Mouse (Mus musculus): ENCODE data around the gene Fam174b. TPM values are rescaled to one million over a fixed set of nuclear protein-coding genes. Genes with fewer than 3 reads are reported as not detected.

The Fam174b gene
- polyA plus RNA-seq, 1 experiment from 2014 or later = 25.7 TPM

DNA sequence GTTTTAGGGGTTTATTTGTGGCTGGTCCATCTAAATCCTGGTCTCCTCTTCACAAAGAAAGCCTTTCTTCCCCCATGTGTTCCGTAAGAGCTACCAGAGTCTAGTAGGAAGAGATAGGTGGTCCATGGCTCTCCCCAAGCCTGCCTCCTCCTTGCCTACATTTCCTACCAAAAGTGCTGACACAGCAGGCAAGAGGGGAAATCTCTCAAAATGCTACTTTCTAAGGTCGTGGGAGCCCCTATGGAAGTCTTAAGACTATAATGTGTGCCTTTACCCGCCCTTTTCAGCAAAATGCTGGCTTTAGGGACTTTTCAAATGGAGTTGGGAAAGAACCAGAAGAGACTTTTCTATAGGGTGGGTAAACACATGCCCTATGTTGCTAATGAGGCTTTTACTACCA lies 37.7 kb downstream of the Fam174b start:
- ATAC-seq (ENCODE audit: insufficient number of reproducible peaks, low FRiP score, low TSS enrichment, low read depth) = no peak
- Histone ChIP-seq H3K27me3 (ENCODE audit: control insufficient read depth, insufficient read depth, low read length) (no peaks in the 10 kb centered on the region), H3K4me3 (ENCODE audit: low read depth, low read length) (no peak overlapping the region), H3K9ac (ENCODE audit: low read length) (no peak overlapping the region), H3K4me2 (ENCODE audit: low read depth, severe bottlenecking) (no peak overlapping the region), H3K36me3 (ENCODE audit: control insufficient read depth, insufficient read depth, low read length) (no peaks in the 10 kb centered on the region), H3K27ac (replicated peaks; ENCODE audit: low read depth, low read length) (no peak overlapping the region), H3K9me3 (ENCODE audit: control insufficient read depth, low read length) (no peaks in the 10 kb centered on the region), H3K4me1 (ENCODE audit: control insufficient read depth, insufficient read depth, low read length) (no peaks in the 10 kb centered on the region)
- WGBS = 78% methylated on average over 3 of the region's 3 CpGs
- no peak for DNase-seq (ENCODE audit: low spot score)

GRCm38 (mm10) chr7:73784736-73785428 lies 44.8 kb downstream of the Fam174b start:
- H3K4me1 ChIP-seq (ENCODE audit: control insufficient read depth, insufficient read depth, low read length) = no peaks in the 10 kb centered on the region
- no peak for DNase-seq (ENCODE audit: low spot score)
- WGBS = 92% methylated on average over 4 of the region's 4 CpGs
- H3K9ac ChIP-seq (ENCODE audit: low read length) = no peak overlapping the region
- H3K27me3 ChIP-seq (ENCODE audit: control insufficient read depth, insufficient read depth, low read length) = no peaks in the 10 kb centered on the region
- ATAC-seq (ENCODE audit: insufficient number of reproducible peaks, low FRiP score, low TSS enrichment, low read depth) = no peak
- no peak overlapping the region for H3K4me2 ChIP-seq (ENCODE audit: low read depth, severe bottlenecking)
- H3K27ac ChIP-seq (replicated peaks; ENCODE audit: low read depth, low read length) = no peak overlapping the region
- H3K9me3 ChIP-seq (ENCODE audit: control insufficient read depth, low read length) = no peaks in the 10 kb centered on the region
- H3K36me3 ChIP-seq (ENCODE audit: control insufficient read depth, insufficient read depth, low read length) = no peaks in the 10 kb centered on the region
- H3K4me3 ChIP-seq (ENCODE audit: low read depth, low read length) = no peak overlapping the region

DNA sequence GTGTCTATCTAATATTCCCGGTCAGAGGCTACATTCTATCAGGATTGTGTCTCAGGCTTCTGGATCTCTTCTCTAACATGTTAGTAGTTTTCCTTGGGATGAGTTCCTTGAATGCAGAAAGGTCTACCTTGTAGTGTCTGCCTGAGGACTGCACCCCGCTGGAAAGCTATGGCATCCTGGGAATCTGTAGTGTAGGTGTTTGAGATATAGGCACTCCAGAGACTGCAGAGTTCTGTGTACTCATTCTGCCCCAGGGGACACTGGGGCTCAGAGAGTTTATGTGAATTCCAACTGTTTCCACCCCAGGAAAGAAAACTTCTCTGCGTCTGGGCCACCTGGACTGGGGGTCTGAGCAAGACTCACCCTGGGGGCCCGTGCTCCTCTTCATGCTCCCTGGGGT lies 45.7 kb downstream of the Fam174b start:
- DNase-seq (ENCODE audit: low spot score) (no peak), ATAC-seq (ENCODE audit: insufficient number of reproducible peaks, low FRiP score, low TSS enrichment, low read depth) (no peak)
- Histone ChIP-seq H3K9ac (ENCODE audit: low read length) (no peak overlapping the region), H3K9me3 (ENCODE audit: control insufficient read depth, low read length) (no peaks in the 10 kb centered on the region), H3K4me2 (ENCODE audit: low read depth, severe bottlenecking) (no peak overlapping the region), H3K27ac (replicated peaks; ENCODE audit: low read depth, low read length) (no peak overlapping the region), H3K4me1 (ENCODE audit: control insufficient read depth, insufficient read depth, low read length) (no peaks in the 10 kb centered on the region), H3K27me3 (ENCODE audit: control insufficient read depth, insufficient read depth, low read length) (no peaks in the 10 kb centered on the region), H3K4me3 (ENCODE audit: low read depth, low read length) (no peak overlapping the region), H3K36me3 (ENCODE audit: control insufficient read depth, insufficient read depth, low read length) (no peaks in the 10 kb centered on the region)
- 85% methylated on average over 4 of the region's 4 CpGs for WGBS

- Histone ChIP-seq H3K27me3 (ENCODE audit: control insufficient read depth, insufficient read depth, low read length) (no peaks in the 10 kb centered on the region), H3K27ac (replicated peaks; ENCODE audit: low read depth, low read length) (no peak overlapping the region), H3K36me3 (ENCODE audit: control insufficient read depth, insufficient read depth, low read length) (no peaks in the 10 kb centered on the region), H3K4me2 (ENCODE audit: low read depth, severe bottlenecking) (no peak overlapping the region), H3K9ac (ENCODE audit: low read length) (no peak overlapping the region), H3K9me3 (ENCODE audit: control insufficient read depth, low read length) (no peaks in the 10 kb centered on the region), H3K4me3 (ENCODE audit: low read depth, low read length) (no peak overlapping the region), H3K4me1 (ENCODE audit: control insufficient read depth, insufficient read depth, low read length) (no peaks in the 10 kb centered on the region)
- no peak for DNase-seq (ENCODE audit: low spot score)
- 89% methylated on average over 8 of the region's 8 CpGs for WGBS
- ATAC-seq (ENCODE audit: insufficient number of reproducible peaks, low FRiP score, low TSS enrichment, low read depth) = no peak
Measured at GRCm38 (mm10) chr7:73787513-73787912, 47.4 kb downstream of the Fam174b start.

- Histone ChIP-seq H3K4me2 (ENCODE audit: low read depth, severe bottlenecking) (no peak overlapping the region), H3K4me1 (ENCODE audit: control insufficient read depth, insufficient read depth, low read length) (no peaks in the 10 kb centered on the region), H3K4me3 (ENCODE audit: low read depth, low read length) (no peak overlapping the region), H3K27ac (replicated peaks; ENCODE audit: low read depth, low read length) (no peak overlapping the region), H3K9me3 (ENCODE audit: control insufficient read depth, low read length) (no peaks in the 10 kb centered on the region), H3K27me3 (ENCODE audit: control insufficient read depth, insufficient read depth, low read length) (no peaks in the 10 kb centered on the region), H3K36me3 (ENCODE audit: control insufficient read depth, insufficient read depth, low read length) (no peaks in the 10 kb centered on the region), H3K9ac (ENCODE audit: low read length) (no peak overlapping the region)
- WGBS = 75% methylated on average over 8 of the region's 8 CpGs
- ATAC-seq (ENCODE audit: insufficient number of reproducible peaks, low FRiP score, low TSS enrichment, low read depth) (no peak), DNase-seq (ENCODE audit: low spot score) (no peak)
Measured at GRCm38 (mm10) chr7:73791096-73791495, 51.0 kb downstream of the Fam174b start.

DNA sequence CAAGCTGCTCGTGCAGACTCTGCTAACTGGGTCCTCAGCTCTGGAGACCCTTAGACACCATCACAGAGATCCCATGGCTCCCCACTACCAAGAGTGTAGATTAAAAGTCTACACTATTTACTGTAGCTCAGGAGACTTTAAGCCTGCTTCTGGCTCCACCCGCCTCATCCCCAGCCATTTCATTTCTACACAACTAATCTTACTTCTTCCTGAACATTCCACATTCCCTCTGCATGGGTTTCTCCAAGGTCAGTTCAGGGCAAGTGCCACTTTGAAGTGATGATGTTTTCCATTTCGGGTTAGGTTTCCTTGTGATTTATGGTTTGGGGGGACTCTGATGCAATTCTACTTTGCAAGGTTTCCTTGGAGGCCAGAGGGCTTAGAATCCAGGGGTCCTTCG lies 52.1 kb downstream of the Fam174b start:
- DNase-seq (ENCODE audit: low spot score) = no peak
- no peaks in the 10 kb centered on the region for H3K9me3 ChIP-seq (ENCODE audit: control insufficient read depth, low read length)
- no peaks in the 10 kb centered on the region for H3K27me3 ChIP-seq (ENCODE audit: control insufficient read depth, insufficient read depth, low read length)
- WGBS = 66% methylated on average over 4 of the region's 4 CpGs
- no peak overlapping the region for H3K9ac ChIP-seq (ENCODE audit: low read length)
- H3K4me3 ChIP-seq (ENCODE audit: low read depth, low read length) = no peak overlapping the region
- H3K4me1 ChIP-seq (ENCODE audit: control insufficient read depth, insufficient read depth, low read length) = no peaks in the 10 kb centered on the region
- no peaks in the 10 kb centered on the region for H3K36me3 ChIP-seq (ENCODE audit: control insufficient read depth, insufficient read depth, low read length)
- H3K27ac ChIP-seq (replicated peaks; ENCODE audit: low read depth, low read length) = no peak overlapping the region
- ATAC-seq (ENCODE audit: insufficient number of reproducible peaks, low FRiP score, low TSS enrichment, low read depth) = no peak
- H3K4me2 ChIP-seq (ENCODE audit: low read depth, severe bottlenecking) = no peak overlapping the region

DNA sequence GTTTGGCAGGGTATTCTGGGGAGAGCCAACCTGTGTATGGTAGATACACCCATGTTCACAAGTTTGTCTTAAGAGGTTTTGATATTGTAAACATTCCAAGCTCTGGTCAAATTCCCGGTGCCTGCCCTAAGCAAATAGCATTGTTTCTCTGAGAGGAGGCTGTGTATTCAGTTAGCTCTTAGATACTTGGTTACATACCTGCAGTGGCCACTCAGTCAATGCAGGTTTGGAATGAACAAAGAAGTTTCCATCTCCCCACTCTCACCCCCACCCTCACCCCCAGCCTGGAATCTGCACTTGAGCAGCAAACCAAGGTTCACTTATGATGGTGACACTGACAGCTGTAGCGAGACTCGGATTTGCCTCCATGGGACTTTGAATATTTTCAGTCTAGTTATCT lies 52.5 kb downstream of the Fam174b start:
- no peak overlapping the region for H3K4me2 ChIP-seq (ENCODE audit: low read depth, severe bottlenecking)
- H3K4me3 ChIP-seq (ENCODE audit: low read depth, low read length) = no peak overlapping the region
- no peaks in the 10 kb centered on the region for H3K4me1 ChIP-seq (ENCODE audit: control insufficient read depth, insufficient read depth, low read length)
- no peaks in the 10 kb centered on the region for H3K27me3 ChIP-seq (ENCODE audit: control insufficient read depth, insufficient read depth, low read length)
- H3K9ac ChIP-seq (ENCODE audit: low read length) = no peak overlapping the region
- DNase-seq (ENCODE audit: low spot score) = no peak
- H3K9me3 ChIP-seq (ENCODE audit: control insufficient read depth, low read length) = no peaks in the 10 kb centered on the region
- H3K36me3 ChIP-seq (ENCODE audit: control insufficient read depth, insufficient read depth, low read length) = no peaks in the 10 kb centered on the region
- ATAC-seq (ENCODE audit: insufficient number of reproducible peaks, low FRiP score, low TSS enrichment, low read depth) = no peak
- no peak overlapping the region for H3K27ac ChIP-seq (replicated peaks; ENCODE audit: low read depth, low read length)
- 91% methylated on average over 3 of the region's 3 CpGs for WGBS

- no peak overlapping the region for H3K27ac ChIP-seq (replicated peaks; ENCODE audit: low read depth, low read length)
- WGBS = 49% methylated on average over 2 of the region's 2 CpGs
- no peaks in the 10 kb centered on the region for H3K27me3 ChIP-seq (ENCODE audit: control insufficient read depth, insufficient read depth, low read length)
- no peaks in the 10 kb centered on the region for H3K9me3 ChIP-seq (ENCODE audit: control insufficient read depth, low read length)
- H3K4me1 ChIP-seq (ENCODE audit: control insufficient read depth, insufficient read depth, low read length) = no peaks in the 10 kb centered on the region
- H3K4me2 ChIP-seq (ENCODE audit: low read depth, severe bottlenecking) = no peak overlapping the region
- no peak overlapping the region for H3K4me3 ChIP-seq (ENCODE audit: low read depth, low read length)
- no peak overlapping the region for H3K9ac ChIP-seq (ENCODE audit: low read length)
- ATAC-seq (ENCODE audit: insufficient number of reproducible peaks, low FRiP score, low TSS enrichment, low read depth) (no peak), DNase-seq (ENCODE audit: low spot score) (no peak)
- H3K36me3 ChIP-seq (ENCODE audit: control insufficient read depth, insufficient read depth, low read length) = no peaks in the 10 kb centered on the region
Measured at GRCm38 (mm10) chr7:73809261-73809660, 69.2 kb downstream of the Fam174b start.

- ATAC-seq (ENCODE audit: insufficient number of reproducible peaks, low FRiP score, low TSS enrichment, low read depth) = no peak
- DNase-seq (ENCODE audit: low spot score) = no peak
Measured at GRCm38 (mm10) chr7:73811439-73811838, 71.3 kb downstream of the Fam174b start.

More at GRCm38 (mm10) chr7:73811439-73811838, 71.3 kb downstream of the Fam174b start:
- no peak overlapping the region for H3K4me2 ChIP-seq (ENCODE audit: low read depth, severe bottlenecking)
- 74% methylated on average over 7 of the region's 7 CpGs for WGBS
- H3K4me3 ChIP-seq (ENCODE audit: low read depth, low read length) = no peak overlapping the region
- no peaks in the 10 kb centered on the region for H3K36me3 ChIP-seq (ENCODE audit: control insufficient read depth, insufficient read depth, low read length)
- no peak overlapping the region for H3K27ac ChIP-seq (replicated peaks; ENCODE audit: low read depth, low read length)
- H3K9ac ChIP-seq (ENCODE audit: low read length) = no peak overlapping the region
- no peaks in the 10 kb centered on the region for H3K27me3 ChIP-seq (ENCODE audit: control insufficient read depth, insufficient read depth, low read length)
- no peaks in the 10 kb centered on the region for H3K4me1 ChIP-seq (ENCODE audit: control insufficient read depth, insufficient read depth, low read length)
- no peaks in the 10 kb centered on the region for H3K9me3 ChIP-seq (ENCODE audit: control insufficient read depth, low read length)
